9 mouse cellular contexts compared by ENCODE assay signal in genomic region chr17:49935602-49936205, GRCm38 (mm10).
DNase-seq lines count a peak whose midpoint lies in the region; ATAC-seq lines count a peak whose summit lies in the region.
"Had no signal": no experiment of that assay in that cellular context is flagged by ENCODE, and none has a peak within 500 bp of the region (broad histone marks: within the 10 kb centered on the region; RNA-seq: fewer than 3 reads in every experiment).

No protein-coding gene starts in this region.

- DNase-seq in MN1 (ENCODE audit: low spot score), result peak; percentile 80
- DNase-seq in forebrain, embryonic 14.5 days (ENCODE audit: low spot score), result peak; percentile 87
- peak; percentile 87 for DNase-seq in hindbrain, embryonic 11.5 days (ENCODE audit: low spot score)
- DNase-seq in layer of hippocampus, postnatal 10 days (ENCODE audit: low spot score in 2 of 2), result peak; percentile 86
- peak; percentile 61 to 80 for DNase-seq in lung, postnatal 4 days
- DNase-seq in right cerebral cortex, adult 2 months (ENCODE audit: low spot score in 2 of 2), result peak; percentile 81 to 89
- DNase-seq in urinary bladder, postnatal 14 days (ENCODE audit: low spot score), result peak; percentile 69

- H3K9me3 ChIP-seq in forebrain, embryonic 14.5 days (replicated peaks; ENCODE audit: control insufficient read depth, low read length), result no peaks in the 10 kb centered on the region
- H3K9me3 ChIP-seq in hindbrain, embryonic 11.5 days (ENCODE audit: control insufficient read depth, low read length), result no peaks in the 10 kb centered on the region
- H3K9me3 ChIP-seq: megakaryocyte, embryonic 14.5 days had no signal

- H3K4me1 ChIP-seq in forebrain, embryonic 14.5 days (ENCODE audit: control insufficient read depth, insufficient read depth, low read length), result 0 out of 2 replicates have a peak, but pooled peaks cover 3% of the 10 kb centered on the region
- no peaks in the 10 kb centered on the region; the same call in 1 of the 2 replicates for H3K4me1 ChIP-seq in hindbrain, embryonic 11.5 days (replicated peaks; ENCODE audit: control insufficient read depth, insufficient read depth, low read length)
- H3K4me1 ChIP-seq: megakaryocyte, embryonic 14.5 days had no signal

- ATAC-seq in cerebellum, adult (ENCODE audit: insufficient number of reproducible peaks, low FRiP score, low TSS enrichment), result peak; percentile 62; the same call in 1 of the 2 replicates
- peak; percentile 90 for ATAC-seq in forebrain, embryonic 14.5 days
- ATAC-seq in hindbrain, embryonic 11.5 days (ENCODE audit: low FRiP score), result peak; percentile 83

- 2% methylated on average over 4 of the region's 4 CpGs for WGBS in forebrain, embryonic 14.5 days
- 4% methylated on average over 4 of the region's 4 CpGs for WGBS in hindbrain, embryonic 11.5 days

- H3K36me3 ChIP-seq in forebrain, embryonic 14.5 days (ENCODE audit: control insufficient read depth, insufficient read depth, low read length), result no peaks in the 10 kb centered on the region
- no peaks in the 10 kb centered on the region for H3K36me3 ChIP-seq in hindbrain, embryonic 11.5 days (ENCODE audit: control insufficient read depth, insufficient read depth, low read length)

- H3K27me3 ChIP-seq in forebrain, embryonic 14.5 days (replicated peaks; ENCODE audit: control insufficient read depth, insufficient read depth, low read length), result no peaks in the 10 kb centered on the region
- H3K27me3 ChIP-seq in hindbrain, embryonic 11.5 days (ENCODE audit: control insufficient read depth, insufficient read depth, low read length), result no peaks in the 10 kb centered on the region

- H3K27ac ChIP-seq in forebrain, embryonic 14.5 days (ENCODE audit: low read depth, low read length), result no peak overlapping the region
- H3K27ac ChIP-seq in hindbrain, embryonic 11.5 days (ENCODE audit: low read depth, low read length), result no peak overlapping the region

- H3K4me3 ChIP-seq in forebrain, embryonic 14.5 days (ENCODE audit: low read depth, low read length), result no peak overlapping the region
- H3K4me3 ChIP-seq in hindbrain, embryonic 11.5 days (ENCODE audit: low read depth, low read length), result no peak overlapping the region
- H3K4me3 ChIP-seq: megakaryocyte, embryonic 14.5 days had no signal

- no peak overlapping the region for H3K9ac ChIP-seq in forebrain, embryonic 14.5 days (ENCODE audit: low read length)
- no peak overlapping the region for H3K9ac ChIP-seq in hindbrain, embryonic 11.5 days (ENCODE audit: low read depth, low read length)

- H3K4me2 ChIP-seq in forebrain, embryonic 14.5 days (ENCODE audit: low read length), result no peak overlapping the region
- no peak overlapping the region for H3K4me2 ChIP-seq in hindbrain, embryonic 11.5 days (replicated peaks; ENCODE audit: low read depth, low read length)
